Mouse (Mus musculus): ENCODE results near the gene Lrrc66.

The Lrrc66 gene

DNA sequence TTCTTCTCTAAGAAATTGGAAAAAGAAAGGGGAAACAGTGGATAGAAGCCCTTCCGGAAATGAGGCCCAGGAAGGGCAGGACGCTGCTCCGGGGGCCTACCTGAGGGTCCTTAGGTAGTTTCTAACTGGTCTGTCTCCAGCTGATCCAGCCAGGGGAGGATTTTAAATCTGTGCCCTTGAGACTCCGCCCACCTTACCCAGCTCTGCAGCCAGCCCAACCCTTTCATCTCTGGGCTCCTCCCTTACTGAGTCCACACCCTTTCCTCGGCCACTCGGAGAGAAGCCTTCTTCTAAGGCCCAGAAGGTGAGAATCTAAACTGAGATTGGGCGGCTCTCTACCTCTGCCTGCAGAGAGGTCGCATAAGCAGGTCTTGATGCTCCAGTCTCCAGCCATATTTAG is at the start of gene Lrrc66:
Gene Lrrc66 (minus strand): TSS at position 236 of the 400 bp plus-strand sequence.
- no peak for ATAC-seq (ENCODE audit: insufficient number of reproducible peaks, low FRiP score, low TSS enrichment)

DNA sequence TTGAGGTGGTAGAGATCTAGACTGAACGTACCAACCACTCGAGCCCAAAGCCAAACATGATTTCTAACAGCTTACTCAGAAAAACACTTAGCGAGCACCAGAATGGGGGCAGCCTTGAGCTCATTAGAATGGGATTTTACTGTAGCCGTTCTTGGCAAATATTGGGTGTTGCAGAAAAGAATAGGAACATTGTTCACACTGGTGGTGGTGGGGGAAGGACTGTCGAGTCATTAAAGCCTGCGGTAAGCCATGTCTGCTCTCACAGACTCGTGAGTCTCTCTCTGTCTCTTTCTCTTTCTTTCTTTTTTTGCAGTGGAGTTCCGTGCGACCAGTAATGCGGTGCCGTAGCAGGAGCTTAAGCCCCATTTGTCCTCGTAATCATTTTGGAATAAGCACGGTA is 44.3 kb upstream of the Lrrc66 start:
- ATAC-seq (ENCODE audit: insufficient number of reproducible peaks, low FRiP score, low TSS enrichment) = no peak

DNA sequence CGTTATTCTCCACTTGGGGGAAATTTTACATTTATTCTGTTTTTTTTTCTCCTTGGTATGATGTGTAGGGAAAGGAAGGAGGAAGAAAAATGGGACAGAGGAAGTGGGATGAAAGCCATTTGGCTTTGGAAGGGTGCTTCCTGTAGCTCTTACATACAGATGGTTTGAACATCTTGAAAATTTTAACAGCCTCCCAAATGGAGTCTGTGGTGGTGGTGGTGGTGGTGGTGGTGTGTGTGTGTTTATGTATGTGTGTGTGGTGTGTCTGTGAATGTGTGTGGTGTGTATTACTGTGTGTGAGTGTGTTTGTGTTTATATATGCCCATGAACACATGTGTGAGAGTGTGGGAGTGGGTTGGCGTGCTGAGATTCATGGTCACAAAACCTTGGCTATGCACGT is 43.3 kb upstream of the Lrrc66 start:
- no peak for ATAC-seq (ENCODE audit: insufficient number of reproducible peaks, low FRiP score, low TSS enrichment)

DNA sequence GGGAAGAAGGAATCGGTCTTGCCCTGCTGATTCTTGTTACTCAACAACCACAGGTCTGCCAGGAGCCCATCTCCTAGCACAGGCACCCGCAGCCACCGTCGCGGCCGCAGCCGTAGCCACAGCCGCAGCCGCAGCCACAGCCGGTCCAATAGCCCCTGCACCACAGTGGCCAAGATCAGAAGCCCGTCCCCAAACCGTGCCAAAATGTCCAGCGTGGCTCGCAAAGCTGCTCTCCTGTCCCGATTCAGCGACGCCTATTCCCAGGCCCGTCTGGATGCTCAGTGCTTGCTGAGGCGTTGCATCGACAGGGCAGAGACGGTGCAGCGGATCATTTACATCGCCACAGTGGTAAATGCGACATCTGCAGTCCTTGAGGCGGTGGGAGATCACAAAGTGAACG is 37.1 kb upstream of the Lrrc66 start:
- no peak for ATAC-seq (ENCODE audit: insufficient number of reproducible peaks, low FRiP score, low TSS enrichment)

DNA sequence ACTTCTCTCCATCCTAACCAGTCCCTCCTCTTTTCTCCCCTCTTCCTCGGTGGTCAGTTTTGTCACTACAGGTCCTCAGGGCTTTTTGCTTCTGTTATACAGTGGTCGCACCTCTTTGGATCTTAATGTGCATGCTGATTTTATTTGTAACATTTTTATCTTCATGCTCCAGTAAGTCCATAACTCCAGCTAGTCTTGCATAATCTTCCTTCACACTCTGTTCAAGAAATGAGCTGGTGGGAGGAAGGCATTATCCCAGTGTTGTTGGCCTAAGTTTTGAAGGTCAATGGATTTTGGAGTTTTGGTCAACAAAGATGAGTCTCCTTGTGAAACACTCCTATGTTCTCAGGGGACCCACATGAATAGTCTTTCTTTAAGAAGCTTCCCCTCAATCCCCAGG is 35.6 kb upstream of the Lrrc66 start:
- no peak for ATAC-seq (ENCODE audit: insufficient number of reproducible peaks, low FRiP score, low TSS enrichment)

DNA sequence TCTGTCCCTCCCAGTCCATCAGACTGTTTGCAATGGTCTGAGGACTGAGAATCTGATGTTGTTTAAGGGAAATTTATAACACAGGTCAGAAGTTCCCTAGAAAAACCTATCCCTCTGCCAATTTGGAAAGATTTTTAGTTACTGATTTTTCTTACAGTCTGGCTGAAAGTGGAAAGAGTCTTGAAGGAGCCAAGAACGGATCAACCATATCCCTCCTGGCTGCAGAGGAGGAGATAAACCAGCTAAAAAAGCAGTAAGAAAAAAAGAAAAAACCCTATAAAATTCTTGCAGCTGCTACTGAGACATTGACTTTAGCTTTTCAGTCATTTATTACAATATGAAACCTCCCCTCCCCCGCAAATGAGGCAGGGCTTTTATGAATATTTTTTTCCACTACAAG is 34.4 kb upstream of the Lrrc66 start:
- no peak for ATAC-seq (ENCODE audit: insufficient number of reproducible peaks, low FRiP score, low TSS enrichment)

DNA sequence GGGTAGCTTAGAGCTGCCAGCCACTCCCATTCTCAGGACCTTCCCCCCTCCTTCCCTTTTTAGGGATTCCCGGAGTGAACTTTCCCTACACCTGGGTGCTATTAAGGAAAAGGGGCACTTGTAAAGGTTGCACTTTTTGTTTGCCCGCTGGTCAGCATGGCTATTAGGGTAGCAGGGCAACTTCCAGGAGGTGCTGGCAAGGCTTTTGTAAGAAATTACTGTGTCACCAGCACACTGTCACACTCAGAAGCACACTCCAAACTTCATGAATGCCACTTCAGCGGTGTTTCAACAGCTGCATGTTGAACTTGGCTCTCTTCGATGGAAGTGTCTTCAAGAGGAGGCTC is 19.5 kb upstream of the Lrrc66 start:
- no peak for ATAC-seq (ENCODE audit: insufficient number of reproducible peaks, low FRiP score, low TSS enrichment)

DNA sequence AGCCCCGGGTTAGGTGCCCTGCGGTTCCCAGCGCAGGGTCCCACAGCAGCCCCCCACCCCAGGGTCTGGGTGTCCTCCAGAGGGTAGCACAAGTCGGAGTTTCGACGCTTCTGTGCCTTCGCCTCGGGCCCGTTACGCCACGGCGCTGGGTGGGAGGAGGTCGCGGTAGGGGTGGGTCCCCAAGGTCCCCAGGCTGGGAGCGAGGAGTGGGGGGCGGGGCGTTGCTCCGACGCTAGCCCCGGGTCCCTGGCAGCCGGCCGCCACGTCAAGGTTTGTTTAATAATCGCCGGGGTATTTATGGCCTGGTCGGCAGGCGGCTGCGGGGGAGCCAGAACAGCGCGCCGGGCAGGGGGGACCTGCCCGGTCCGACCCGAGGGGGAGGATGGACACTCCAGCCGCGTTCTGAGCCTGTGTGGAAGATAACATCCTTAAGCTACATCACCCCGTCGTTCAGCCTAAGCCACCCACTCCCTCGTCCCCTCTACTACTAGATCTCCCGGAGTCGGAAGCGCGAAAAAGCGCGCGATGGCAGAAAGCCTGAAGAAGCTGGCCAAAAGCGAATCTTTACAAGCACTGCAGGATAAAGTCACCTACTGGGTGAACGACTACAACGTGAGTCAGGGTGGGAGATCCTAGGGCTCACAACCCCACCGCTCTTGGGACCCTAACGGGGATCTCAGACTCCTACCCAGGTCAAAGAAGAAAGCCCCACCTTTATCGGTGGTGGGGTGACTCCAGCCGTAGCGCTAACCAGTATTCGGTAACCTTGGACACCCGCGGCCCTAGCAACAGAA is 18.9 kb upstream of the Lrrc66 start, which contains the start of gene Spata18:
Gene Spata18 (plus strand): TSS at position 319 of the 794 bp plus-strand sequence.
- no peak for ATAC-seq (ENCODE audit: insufficient number of reproducible peaks, low FRiP score, low TSS enrichment)

DNA sequence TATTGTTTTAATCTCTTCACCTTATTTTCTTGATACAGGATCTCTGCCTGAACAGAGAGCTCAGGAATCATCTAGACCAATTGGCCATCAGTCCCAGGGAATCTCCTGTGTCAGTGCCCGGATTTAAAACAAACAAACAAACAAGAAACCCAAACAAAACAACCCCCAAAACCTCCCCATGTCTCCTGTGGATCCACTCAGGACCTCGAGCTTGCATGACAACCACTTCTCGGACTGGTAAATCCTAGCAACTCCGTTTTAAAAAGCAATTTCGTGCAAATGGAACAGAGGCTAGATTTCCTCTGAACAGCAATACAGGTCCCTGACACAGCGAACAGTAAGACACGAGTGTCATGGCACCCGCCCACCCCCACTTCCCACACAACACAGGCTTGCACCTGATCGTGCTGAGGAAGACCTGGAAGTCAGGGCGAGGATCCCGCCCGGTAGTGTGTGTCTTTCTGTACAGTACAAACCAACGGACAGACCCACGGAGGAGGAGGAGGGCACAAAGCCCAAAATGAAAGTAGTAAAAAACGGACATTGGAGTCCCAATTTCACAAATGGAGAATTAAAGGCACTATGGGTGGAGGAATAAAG is 18.1 kb upstream of the Lrrc66 start:
- ATAC-seq (ENCODE audit: insufficient number of reproducible peaks, low FRiP score, low TSS enrichment) = no peak

DNA sequence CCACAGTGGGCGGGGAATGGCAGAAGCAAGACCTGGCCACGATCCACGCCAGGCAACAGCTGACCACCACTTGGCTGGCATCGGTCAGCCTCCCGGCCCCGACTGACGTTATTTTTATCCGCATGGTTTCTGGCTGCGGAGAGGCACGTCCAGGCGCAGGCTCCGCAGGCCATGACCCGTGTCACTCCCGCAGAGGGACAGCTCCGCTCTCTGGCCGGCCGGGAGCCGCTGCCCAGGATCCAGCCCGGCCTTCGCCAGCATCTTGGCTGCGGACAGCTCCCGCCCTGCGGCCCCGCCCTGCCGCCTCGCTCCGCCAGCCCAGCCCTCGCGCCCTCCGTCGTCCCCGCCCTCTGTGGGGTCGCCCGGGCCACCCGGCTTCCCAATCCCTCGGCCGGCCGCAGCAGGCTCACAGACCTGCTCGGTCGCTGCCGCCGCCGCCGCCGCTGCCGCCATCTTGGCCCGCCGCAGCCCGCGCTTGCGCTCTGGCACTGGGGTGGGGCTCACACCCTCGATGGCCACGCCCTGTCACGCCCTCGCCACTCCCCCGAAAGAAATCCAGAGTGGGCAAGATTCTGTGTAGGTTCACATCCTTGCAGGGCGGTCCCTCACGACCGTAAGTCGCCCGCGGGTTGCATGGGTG is 15.1 kb upstream of the Lrrc66 start, which contains the start of gene Sgcb:
Gene Sgcb (minus strand): TSS at position 530 of the 640 bp plus-strand sequence.
- peak; percentile 90 for ATAC-seq (ENCODE audit: insufficient number of reproducible peaks, low FRiP score, low TSS enrichment)

DNA sequence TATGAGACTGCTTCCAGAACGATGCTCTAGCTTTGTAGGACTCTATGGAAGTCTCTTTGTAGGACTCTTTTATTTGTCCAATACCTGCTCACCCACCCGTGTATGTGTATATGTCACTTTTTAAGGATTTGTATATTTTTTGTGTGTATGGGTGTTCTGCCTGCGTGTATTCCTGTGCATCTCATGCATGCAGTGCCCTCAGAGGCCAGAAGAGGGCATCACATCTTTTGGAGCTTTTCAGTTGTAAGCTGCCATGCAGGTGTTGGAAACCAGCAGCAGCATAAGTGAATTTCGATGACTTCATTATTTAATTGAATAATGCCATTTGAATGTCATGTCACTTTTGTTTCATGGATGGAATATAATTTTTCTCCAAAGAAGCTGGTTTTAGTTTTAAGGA is 9.8 kb upstream of the Lrrc66 start:
- ATAC-seq (ENCODE audit: insufficient number of reproducible peaks, low FRiP score, low TSS enrichment) = no peak

DNA sequence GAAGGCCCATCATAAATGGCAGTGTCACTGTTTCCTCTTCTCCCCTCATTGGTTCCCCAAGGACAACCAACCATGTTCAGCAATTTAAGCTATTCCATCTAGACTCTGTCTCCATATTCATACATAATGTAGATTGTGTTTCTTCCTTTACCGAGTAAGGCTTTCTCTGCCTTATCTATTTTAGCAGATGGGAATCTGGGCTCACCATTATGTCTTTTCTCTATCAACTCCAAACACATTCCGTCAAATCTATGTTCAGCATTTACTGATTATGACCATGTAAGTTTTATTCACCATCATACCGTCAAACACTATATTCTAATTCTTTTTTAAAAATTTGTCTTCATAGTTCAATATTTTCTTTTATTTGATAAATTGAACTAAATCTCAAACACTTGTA is 8.7 kb upstream of the Lrrc66 start:
- ATAC-seq (ENCODE audit: insufficient number of reproducible peaks, low FRiP score, low TSS enrichment) = no peak

DNA sequence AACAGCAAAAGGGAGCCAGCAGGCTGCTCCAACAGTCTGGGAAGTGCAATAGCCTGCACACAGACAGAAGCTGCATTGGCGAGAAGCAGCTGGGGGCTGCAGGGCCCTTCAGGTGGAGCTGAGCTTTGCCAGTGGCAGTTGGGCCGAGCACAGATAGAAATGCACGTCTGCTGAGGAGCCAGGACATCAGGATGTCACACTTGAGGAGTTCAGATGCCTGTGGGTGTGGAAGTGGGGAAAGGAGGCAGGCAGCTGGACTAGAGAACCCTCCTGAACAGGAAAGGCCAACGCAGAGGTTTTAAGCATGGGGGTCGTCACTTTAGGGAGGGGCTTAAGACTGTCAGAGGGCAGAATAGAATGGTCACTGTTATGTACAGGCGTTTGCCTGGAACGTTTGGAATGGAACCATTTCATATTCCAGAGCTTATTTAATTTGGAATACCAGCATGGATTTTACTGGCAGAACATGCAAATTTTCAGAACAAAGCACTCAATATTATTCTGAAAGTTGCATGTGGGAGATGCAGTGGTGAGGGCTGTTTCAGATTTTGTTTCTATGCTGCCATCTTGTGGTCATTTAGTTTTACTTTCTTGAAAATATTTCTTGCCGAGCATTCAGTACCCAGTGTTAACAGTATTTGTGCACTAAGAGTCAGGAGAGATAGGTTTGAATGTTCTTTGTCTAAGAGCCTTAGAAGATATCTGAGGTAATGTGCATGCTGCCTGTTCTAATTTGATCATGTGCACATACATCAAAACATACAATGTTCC is 5.2 kb upstream of the Lrrc66 start:
- peak; percentile 58; the same call in 1 of the 2 replicates for ATAC-seq (ENCODE audit: insufficient number of reproducible peaks, low FRiP score, low TSS enrichment)

DNA sequence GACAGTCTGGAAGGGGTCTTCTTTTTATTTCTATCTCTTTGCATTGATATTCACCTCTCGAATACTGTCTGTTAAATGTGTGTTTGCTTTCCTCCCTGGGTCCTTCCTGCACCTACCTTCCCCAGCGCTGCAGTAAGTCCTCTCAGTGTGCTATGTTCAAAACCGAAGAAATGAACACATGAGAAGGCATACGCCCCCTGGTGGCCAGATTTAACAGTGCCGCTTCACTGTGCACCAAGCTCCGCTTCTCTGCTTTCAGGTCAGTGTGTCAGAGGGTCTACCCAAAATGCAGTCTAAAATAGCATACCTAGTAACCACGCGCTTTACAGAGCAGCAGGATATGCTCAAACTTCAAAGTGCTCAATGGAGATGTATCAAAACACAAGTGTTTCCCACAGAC is 815 bp upstream of the Lrrc66 start:
- 0 out of 2 replicates have a peak, but pooled peaks have one; percentile 28 for ATAC-seq (ENCODE audit: insufficient number of reproducible peaks, low FRiP score, low TSS enrichment)

DNA sequence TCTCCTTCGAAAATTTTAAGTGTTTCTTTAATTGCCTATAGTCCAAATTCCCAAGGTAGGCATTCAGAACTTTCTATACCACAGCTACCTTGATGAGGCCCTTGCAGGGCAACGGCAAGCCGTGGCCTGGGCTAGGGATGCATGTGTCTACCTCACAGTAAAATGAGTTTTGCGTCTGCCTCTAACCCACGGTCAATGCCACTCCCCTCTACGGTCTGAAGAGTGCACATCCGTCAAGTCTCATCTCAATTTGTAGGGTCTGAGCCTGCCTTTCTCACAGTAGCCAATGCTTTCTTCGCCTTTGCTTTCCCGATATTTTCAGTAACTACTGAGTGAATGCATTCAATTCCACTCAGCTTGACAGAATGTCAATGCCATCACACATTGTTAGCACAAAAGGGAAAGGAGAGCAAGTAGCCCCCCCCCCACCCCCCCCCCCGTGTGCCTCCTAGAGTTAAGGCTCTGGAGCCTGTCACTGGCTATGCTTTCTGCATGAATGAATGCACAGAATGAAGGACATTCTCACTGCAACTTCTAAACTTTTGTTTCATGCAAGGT is 1.2 kb downstream of the Lrrc66 start:
- ATAC-seq (ENCODE audit: insufficient number of reproducible peaks, low FRiP score, low TSS enrichment) = no peak

DNA sequence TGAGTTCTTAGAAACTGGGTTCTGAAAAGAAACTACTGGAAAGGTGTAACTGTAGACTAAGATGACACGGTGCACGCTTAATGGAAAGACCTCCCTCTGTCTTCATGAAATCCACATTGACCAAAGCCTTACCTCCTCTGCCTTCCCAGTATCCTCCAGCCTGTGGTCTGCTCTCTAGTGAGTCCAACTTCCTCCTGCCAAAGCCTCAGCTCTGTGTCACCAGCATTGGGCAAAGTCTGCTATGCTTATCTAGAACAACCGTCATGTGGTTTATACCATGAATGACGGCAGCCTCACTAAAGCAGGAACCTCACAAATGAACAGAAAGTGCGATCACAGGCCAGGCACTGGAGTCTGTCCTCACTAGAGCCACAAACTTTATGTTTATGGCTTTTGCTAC is 2.2 kb downstream of the Lrrc66 start:
- no peak for ATAC-seq (ENCODE audit: insufficient number of reproducible peaks, low FRiP score, low TSS enrichment)

DNA sequence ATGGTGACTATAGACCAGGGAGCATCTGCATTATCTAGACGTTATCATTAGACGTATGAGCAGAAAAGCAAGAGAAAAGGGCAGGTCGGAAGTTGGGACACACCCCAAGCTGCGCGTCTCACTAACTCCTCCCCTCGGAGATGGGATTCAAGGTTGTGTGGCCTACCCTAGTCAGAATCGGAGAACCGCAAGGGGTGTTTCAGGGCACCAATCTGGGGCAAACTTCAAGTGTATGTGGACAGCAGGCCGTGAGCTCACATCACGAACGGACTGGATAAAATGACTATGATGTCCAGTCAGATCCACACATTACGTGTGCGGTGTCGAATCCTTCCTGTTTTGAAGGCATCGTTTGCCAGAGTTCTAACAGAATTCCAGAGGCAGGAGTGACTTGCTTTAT is 4.3 kb downstream of the Lrrc66 start:
- no peak for ATAC-seq (ENCODE audit: insufficient number of reproducible peaks, low FRiP score, low TSS enrichment)

DNA sequence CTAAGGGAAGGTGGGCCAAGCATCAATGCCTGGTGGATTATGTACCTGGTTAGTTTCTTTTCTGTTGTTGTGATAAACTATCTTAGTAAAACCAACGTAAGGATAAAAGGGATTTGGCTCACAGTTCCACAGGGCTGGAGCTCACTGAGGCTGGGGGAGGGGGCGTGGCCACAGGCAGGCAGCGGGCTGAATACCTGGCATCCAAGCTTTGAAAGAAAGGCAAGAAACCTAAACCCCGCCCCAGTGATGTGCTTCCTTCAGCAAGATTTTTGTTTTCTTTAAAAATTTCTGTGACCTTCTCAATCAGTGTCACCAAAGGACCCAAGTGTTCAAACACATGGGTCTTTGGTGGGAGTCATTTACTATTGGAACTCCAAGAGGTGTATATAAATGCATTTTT is 4.8 kb downstream of the Lrrc66 start:
- ATAC-seq (ENCODE audit: insufficient number of reproducible peaks, low FRiP score, low TSS enrichment) = no peak

DNA sequence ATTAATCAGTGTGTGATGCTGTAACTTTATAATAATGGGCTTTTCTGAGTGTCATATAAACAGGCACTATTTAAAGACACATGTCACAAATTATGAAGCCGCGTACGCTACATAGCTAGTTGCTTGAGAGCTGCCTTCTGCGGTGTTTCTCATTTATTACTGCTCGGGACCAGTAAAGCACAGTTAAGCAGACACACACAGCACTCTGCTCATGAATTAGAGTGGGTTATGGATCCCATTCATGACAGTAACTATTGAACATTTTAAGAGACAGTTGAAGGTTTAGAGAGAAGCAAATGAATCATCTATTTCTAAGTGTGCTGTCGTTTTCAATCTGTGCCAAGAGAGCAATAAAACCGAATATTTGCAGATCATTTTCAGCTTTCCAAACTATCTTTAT is 5.5 kb downstream of the Lrrc66 start:
- no peak for ATAC-seq (ENCODE audit: insufficient number of reproducible peaks, low FRiP score, low TSS enrichment)

DNA sequence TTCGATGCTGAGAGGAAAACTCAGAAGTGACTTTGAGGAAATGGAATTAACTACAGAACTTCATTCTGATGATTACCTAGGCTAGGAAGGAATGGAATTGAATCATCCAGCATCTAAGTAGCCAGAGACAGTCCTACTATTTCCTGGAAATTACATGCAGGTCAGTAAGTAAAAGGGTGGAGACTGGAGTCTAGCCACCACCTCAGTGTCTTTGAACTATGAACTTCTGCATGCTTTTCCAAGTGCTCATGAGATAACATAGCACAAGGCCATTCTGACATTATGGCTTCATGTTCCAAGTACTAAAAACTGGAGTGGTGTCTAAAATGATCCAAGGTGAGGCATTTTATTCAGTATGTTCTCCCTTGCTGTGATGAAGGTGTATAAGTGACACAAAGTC is 6.8 kb downstream of the Lrrc66 start:
- no peak for ATAC-seq (ENCODE audit: insufficient number of reproducible peaks, low FRiP score, low TSS enrichment)

DNA sequence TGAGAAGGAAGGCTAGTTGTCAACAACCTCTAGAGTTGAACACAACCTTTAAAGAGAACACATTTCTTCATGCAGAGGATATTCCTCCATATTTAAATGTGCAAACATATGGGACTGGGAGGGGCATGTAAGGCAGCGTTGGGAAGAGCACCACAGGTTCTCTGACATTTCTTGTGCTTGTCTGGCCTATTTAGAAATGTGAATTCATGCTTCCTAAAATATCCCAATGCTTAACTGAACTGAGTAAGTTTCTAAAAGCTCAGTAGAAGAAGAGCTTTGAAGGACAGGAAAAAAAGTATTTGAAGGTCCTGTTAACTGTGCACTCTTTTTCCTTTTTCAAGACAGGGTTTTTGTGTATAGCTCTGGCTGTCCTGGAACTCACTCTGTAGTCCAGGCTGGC is 13.4 kb downstream of the Lrrc66 start:
- ATAC-seq (ENCODE audit: insufficient number of reproducible peaks, low FRiP score, low TSS enrichment) = no peak
